Mouse (Mus musculus) lung, adult 2 months (tissue): Measurements from ENCODE around the gene Ptprq.

Source experiments
- CTCF ChIP-seq: fragments of 200-500 bp; IDR thresholded peaks from 2 replicates; pipeline ENCODE4 v1.5.1; 2011; ENCODE audit warnings: mild to moderate bottlenecking, low read length, control low read depth; ENCODE audit not compliant: insufficient read depth
- POLR2A ChIP-seq: fragments of 200-500 bp; IDR thresholded peaks from 2 replicates; pipeline ENCODE4 v1.6.1; 2011; ENCODE audit warnings: low read depth, mild to moderate bottlenecking, control low read depth, low read length, borderline replicate concordance; ENCODE audit errors: extremely low read depth

GRCm38 (mm10) chr10:107725631-107726030, 5.8 kb upstream of the Ptprq start:
- TF ChIP-seq POLR2A: no peak
- TF ChIP-seq CTCF: no peak
